Mouse (Mus musculus) gastrocnemius, postnatal 36 days (tissue): ENCODE data around the gene Esp36. TPM values are rescaled to one million over a fixed set of nuclear protein-coding genes. Genes with fewer than 3 reads are reported as not detected.
"Not testable (repeated sequence)": the region's sequence is repeated elsewhere in the genome, so short reads cannot be mapped to it uniquely, and the experiment has no call there.

Source experiments
- DNase-seq, 2 experiments: peaks; one replicate each; pipeline ENCODE4 v3.0.0; 2022
- intact Hi-C: fragments of 180-260 bp; cut with DNase I; formaldehyde crosslinking; loops from one replicate; pipeline ENCODE4 v1.15.1; 2025
- long read RNA-seq, 2 experiments: library from polyadenylated mRNA; stranded (forward); transcript quantifications; one replicate each; pipeline ENCODE4 v2.0.0; 2021
- total RNA-seq, 2 experiments: library from RNA; stranded (reverse); gene quantifications; 2 replicates each; pipeline ENCODE4 v1.2.3; 2021

Gene Esp36
- total RNA-seq, result not detected
- long read RNA-seq, experiment 1, result 0 reads
- long read RNA-seq, experiment 2, result 0 reads

- DNase-seq, result no peak
Measured at GRCm38 (mm10) chr17:38420085-38420484, at the start of gene Esp36. Gene Esp36, minus strand, starts transcription at chr17:38420185.

DNA sequence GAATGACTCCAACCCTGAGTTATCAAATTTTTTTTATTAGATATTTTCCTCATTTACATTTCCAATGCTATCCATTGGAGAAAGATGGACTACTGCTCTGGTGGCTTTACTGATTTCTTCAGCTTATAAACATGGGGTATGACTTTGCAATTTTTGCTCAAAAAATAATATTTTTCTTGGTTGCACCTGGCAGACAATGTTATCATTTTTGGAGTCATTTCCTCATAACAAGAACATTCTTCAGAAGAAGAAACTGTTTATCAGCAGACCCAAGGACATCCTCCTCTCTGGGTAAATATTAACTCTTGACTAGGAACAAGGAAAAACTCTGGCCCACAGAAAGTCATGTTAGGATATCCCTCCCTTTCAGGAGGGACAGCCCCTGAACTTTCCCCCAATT, 36.2 kb upstream of the Esp36 start:
- DNase-seq, intact Hi-C loops: not testable (repeated sequence)

More at GRCm38 (mm10) chr17:38420085-38420484, at the start of gene Esp36:
- intact Hi-C loops, result no loop called here

DNA sequence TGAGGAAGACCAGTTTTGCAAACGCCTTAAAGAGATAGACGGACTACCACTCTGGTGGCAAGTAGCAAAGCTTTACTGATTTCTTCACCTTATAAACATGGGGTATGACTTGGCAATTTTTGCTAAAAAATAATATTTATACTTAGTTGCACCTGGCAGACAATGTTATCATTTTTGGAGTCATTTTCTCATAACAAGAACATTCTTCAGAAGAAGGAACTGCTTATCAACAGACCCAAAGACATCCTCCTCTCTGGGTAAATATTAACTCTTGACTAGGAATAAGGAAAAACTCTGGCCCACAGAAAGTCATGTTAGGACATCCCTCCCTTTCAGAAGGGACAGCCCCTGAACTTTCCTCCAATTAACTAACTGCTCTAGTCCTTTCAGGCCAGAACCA, 30.7 kb upstream of the Esp36 start:
- DNase-seq, result no peak
- intact Hi-C loops, result no loop called here

DNA sequence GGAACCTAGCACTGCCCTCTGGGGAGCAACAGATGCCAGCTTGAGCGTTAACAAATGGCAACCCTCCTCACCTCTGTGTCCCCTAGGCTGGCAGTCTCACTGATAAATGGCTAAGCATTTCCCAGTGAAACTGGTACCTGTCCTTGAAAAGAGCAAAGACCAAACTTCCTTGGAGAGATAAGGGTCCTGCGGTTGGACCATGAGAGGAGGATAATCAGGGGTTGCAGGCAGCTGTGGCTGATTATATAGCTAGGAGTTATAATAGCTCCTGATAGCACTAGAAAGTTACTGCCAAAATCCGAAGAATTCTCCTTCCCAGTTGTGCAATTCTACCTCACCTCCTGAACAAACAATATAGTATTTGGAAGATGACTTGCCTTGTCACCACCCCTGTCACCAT, 13.8 kb downstream of the Esp36 start:
- DNase-seq, result no peak
- intact Hi-C loops, result no loop called here

DNA sequence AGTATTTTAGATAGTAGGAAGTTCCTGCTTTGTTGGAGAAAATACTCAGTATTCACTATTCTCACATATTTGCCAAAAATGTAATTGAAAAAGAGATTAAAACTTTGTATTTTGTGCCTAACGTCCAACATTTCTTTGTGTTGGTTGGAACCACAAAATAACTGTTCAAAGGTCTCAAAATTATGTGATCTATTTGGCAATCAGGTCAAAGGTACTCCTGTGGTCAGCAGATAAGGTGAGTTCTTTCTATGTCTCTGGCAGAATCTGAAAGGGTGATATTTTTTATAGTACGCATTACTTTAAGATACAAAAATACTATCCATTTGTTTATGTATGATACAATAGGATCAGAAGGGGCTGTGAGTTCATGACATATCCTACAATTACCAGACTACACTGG, 28.2 kb downstream of the Esp36 start:
- intact Hi-C loops, result no loop called here
- DNase-seq, result no peak

Other genes with a start within 250 kb of the Esp36 start
- not detected for gene Olfr134, start 248.8 kb downstream of the Esp36 start, total RNA-seq
- gene Olfr135, start 215.8 kb downstream of the Esp36 start, total RNA-seq, result not detected
- not detected for gene Olfr138, start 159.2 kb downstream of the Esp36 start, total RNA-seq
- not detected for gene Olfr137, start 112.6 kb downstream of the Esp36 start, total RNA-seq
- not detected for gene Olfr136, start 90.4 kb downstream of the Esp36 start, total RNA-seq
- not detected for gene Esp34, start 134.0 kb upstream of the Esp36 start, total RNA-seq
- gene Esp31, start 219.3 kb upstream of the Esp36 start, total RNA-seq, result not detected